Mouse (Mus musculus): ENCODE data around the gene Samd13.

DNA sequence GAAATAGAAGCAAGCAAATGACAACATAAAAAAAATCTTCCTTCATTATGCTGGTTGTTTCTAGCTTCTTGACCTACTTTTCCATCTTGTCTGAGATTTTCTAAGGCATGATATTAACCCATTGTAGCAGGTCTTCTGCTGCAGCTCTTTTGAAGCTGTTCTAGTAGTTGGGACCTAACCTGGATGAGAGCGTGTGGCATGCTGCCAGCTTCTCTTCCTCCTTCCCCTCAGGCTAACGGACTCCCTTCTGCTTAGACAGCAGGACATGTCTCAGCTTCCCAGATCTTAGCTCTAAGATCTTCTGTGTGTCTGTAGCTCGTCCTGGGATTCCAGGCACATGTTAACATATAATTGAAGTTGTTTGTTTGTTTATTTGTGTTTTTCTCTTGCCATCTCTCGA lies 34.3 kb upstream of the Samd13 start:
- no peak for TF ChIP-seq CTCF (conservative IDR thresholded peaks at IDR 0.05; ENCODE audit: low read length)
- TF ChIP-seq POU5F1 (IDR thresholded peaks at IDR 0.05; ENCODE audit: borderline replicate concordance, low read length), result no peak
- no peak for TF ChIP-seq NANOG (IDR thresholded peaks at IDR 0.05; ENCODE audit: borderline replicate concordance, low read length)

Measured in E14TG2a.4 (cell line).